In the genomic region with DNA sequence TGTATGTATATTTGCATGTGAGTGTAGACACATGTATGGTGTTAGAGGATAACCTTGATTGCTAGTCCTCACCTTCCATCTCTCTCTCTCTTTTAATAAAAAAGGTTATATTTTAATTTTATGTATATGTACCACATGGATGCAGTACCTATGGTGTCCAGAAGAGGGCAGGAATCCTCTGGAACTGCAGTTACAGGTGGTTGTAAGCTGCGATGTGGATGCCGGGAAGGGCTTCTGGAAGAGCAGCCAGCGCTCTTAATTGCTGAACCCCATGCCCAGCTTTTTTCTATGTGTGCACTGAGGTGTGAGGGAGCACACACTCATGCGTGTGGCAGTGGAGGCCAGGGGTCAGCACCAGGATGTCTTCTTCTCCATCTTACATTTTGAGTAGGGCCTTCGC, we compare ENCODE assay signal across 13 mouse cellular contexts. TPM values are rescaled to one million over a fixed set of nuclear protein-coding genes. Genes with fewer than 3 reads are reported as not detected.
A peak's percentile ranks its signal among the peaks of the same experiment; 100 is the strongest.
DNase-seq lines count a peak whose midpoint lies in the region; ATAC-seq and TF ChIP-seq lines count a peak whose summit lies in the region.
"Had no signal": no experiment of that assay in that cellular context is flagged by ENCODE, and none has a peak within 500 bp of the region (broad histone marks: within the 10 kb centered on the region; RNA-seq: fewer than 3 reads in every experiment).

No protein-coding gene starts in this region.

- 91% methylated on average over 5 of the region's 5 CpGs for WGBS in kidney, postnatal 0 days
- 95% methylated on average over 5 of the region's 5 CpGs for WGBS in bone marrow, adult 2 months

- no peaks in the 10 kb centered on the region for H3K36me3 ChIP-seq in kidney, postnatal 0 days (ENCODE audit: insufficient read depth, low read length)
- H3K36me3 ChIP-seq: hindbrain, embryonic 15.5 days; lung, embryonic 15.5 days; midbrain, embryonic 13.5 days had no signal

- no peak for TF ChIP-seq POLR2A in bone marrow, adult 2 months (IDR thresholded peaks at IDR 0.05; ENCODE audit: borderline replicate concordance, control insufficient read depth, low read depth, low read length)

- no peak overlapping the region for H3K4me2 ChIP-seq in kidney, postnatal 0 days (ENCODE audit: low read length)
- H3K4me2 ChIP-seq: heart, embryonic 11.5 days; hindbrain, embryonic 15.5 days; lung, embryonic 15.5 days; midbrain, embryonic 13.5 days had no signal

- H3K27ac ChIP-seq in kidney, postnatal 0 days = no peak overlapping the region
- no peak overlapping the region for H3K27ac ChIP-seq in bone marrow, adult 2 months (ENCODE audit: control insufficient read depth, insufficient read depth, low read depth, low read length, poor library complexity)
- H3K27ac ChIP-seq: hindbrain, embryonic 15.5 days; lung, embryonic 15.5 days; midbrain, embryonic 13.5 days had no signal

- H3K9me3 ChIP-seq in kidney, postnatal 0 days (replicated peaks; ENCODE audit: low read length) = no peaks in the 10 kb centered on the region
- H3K9me3 ChIP-seq: hindbrain, embryonic 15.5 days; lung, embryonic 15.5 days; midbrain, embryonic 13.5 days had no signal

- TF ChIP-seq CTCF in kidney, postnatal 0 days (IDR thresholded peaks at IDR 0.05; ENCODE audit: low read depth) = peak; percentile 53
- peak; percentile 34; the same call in 1 of the 2 replicates for TF ChIP-seq CTCF in bone marrow, adult 2 months (IDR thresholded peaks at IDR 0.05; ENCODE audit: control insufficient read depth, insufficient read depth, low read length)

- ATAC-seq in kidney, postnatal 0 days (replicated peaks; ENCODE audit: low FRiP score, low read depth) = no peak
- no peak for ATAC-seq in cerebellum, adult (ENCODE audit: insufficient number of reproducible peaks, low FRiP score, low TSS enrichment)
- ATAC-seq: midbrain, embryonic 13.5 days had no signal

- no peak for DNase-seq in kidney, postnatal 0 days (ENCODE audit: low spot score)
- no peak for DNase-seq in kidney, adult 8-10 months
- DNase-seq in thymus, postnatal 4 days = peak; percentile 36
- no peak for DNase-seq in thymus, postnatal 14 days
- DNase-seq in urinary bladder, adult 18-20 months (ENCODE audit: low spot score in 2 of 2) = no peak
- DNase-seq: right cerebral cortex, postnatal 25 days had no signal

- no peaks in the 10 kb centered on the region for H3K27me3 ChIP-seq in kidney, postnatal 0 days (ENCODE audit: insufficient read depth, low read length)
- H3K27me3 ChIP-seq: hindbrain, embryonic 15.5 days; lung, embryonic 15.5 days; midbrain, embryonic 13.5 days had no signal

- no peak overlapping the region for H3K4me3 ChIP-seq in kidney, postnatal 0 days (replicated peaks; ENCODE audit: low read depth, low read length)
- no peak overlapping the region for H3K4me3 ChIP-seq in bone marrow, adult 2 months (replicated peaks; ENCODE audit: control insufficient read depth, low read depth, low read length)
- H3K4me3 ChIP-seq: erythroblast, embryonic 14.5 days; hindbrain, embryonic 15.5 days; lung, embryonic 15.5 days; midbrain, embryonic 13.5 days had no signal

- H3K4me1 ChIP-seq in kidney, postnatal 0 days (replicated peaks; ENCODE audit: insufficient read depth, low read length) = no peaks in the 10 kb centered on the region
- H3K4me1 ChIP-seq in bone marrow, adult 2 months (ENCODE audit: control insufficient read depth, insufficient read depth, low read length) = peaks cover 6% of the 10 kb centered on the region; the same call in 1 of the 2 replicates
- H3K4me1 ChIP-seq: hindbrain, embryonic 15.5 days; midbrain, embryonic 13.5 days had no signal

- no peak overlapping the region for H3K9ac ChIP-seq in kidney, postnatal 0 days (ENCODE audit: low read depth, low read length)
- H3K9ac ChIP-seq: hindbrain, embryonic 15.5 days; lung, embryonic 15.5 days; midbrain, embryonic 13.5 days had no signal

RNA-seq across cellular contexts. Expression of gene Ptafr, which starts 5.2 kb away (rescaled TPM):
- 0.64 and 0.75 TPM in 2 replicates for polyA plus RNA-seq in kidney, postnatal 0 days (2015; fragmentation: Nextera tagmentation; extraction: Ambion mirVana)
- 3.2 and 6.7 TPM in 2 replicates for polyA plus RNA-seq in bone marrow, adult 2 months (2011; ENCODE audit: insufficient read depth, insufficient read length, low replicate concordance, missing spikeins)

RNA-seq across cellular contexts. Expression of gene Dnajc8, which starts 33.8 kb away (rescaled TPM):
- 162 and 170 TPM in 2 replicates for polyA plus RNA-seq in kidney, postnatal 0 days (2015; fragmentation: Nextera tagmentation; extraction: Ambion mirVana)
- polyA plus RNA-seq in bone marrow, adult 2 months (2011; ENCODE audit: insufficient read depth, insufficient read length, low replicate concordance, missing spikeins) = 128 and 173 TPM in 2 replicates

RNA-seq across cellular contexts. Expression of gene Atpif1, which starts 35.7 kb away (rescaled TPM):
- 1,652 and 1,801 TPM in 2 replicates for polyA plus RNA-seq in kidney, postnatal 0 days (2015; fragmentation: Nextera tagmentation; extraction: Ambion mirVana)
- polyA plus RNA-seq in bone marrow, adult 2 months (2011; ENCODE audit: insufficient read depth, insufficient read length, low replicate concordance, missing spikeins) = 886 and 890 TPM in 2 replicates

RNA-seq across cellular contexts. Expression of gene Sesn2, which starts 58.8 kb away (rescaled TPM):
- polyA plus RNA-seq in kidney, postnatal 0 days (2015; fragmentation: Nextera tagmentation; extraction: Ambion mirVana) = 18.1 and 20.1 TPM in 2 replicates
- polyA plus RNA-seq in bone marrow, adult 2 months (2011; ENCODE audit: insufficient read depth, insufficient read length, low replicate concordance, missing spikeins) = 5.4 and 20.0 TPM in 2 replicates
